Mouse (Mus musculus) limb, embryonic 11.5 days (tissue): Measurements from ENCODE around the gene Kdm4a. TPM values are rescaled to one million over a fixed set of nuclear protein-coding genes. Genes with fewer than 3 reads are reported as not detected.

ENCODE experiments used
- ATAC-seq: fragments of 200-750 bp; cut with Nextera tagmentation; 2 replicates; pipeline ENCODE4 v1.8.0; 2017; ENCODE audit warnings: low read depth; ENCODE audit not compliant: insufficient number of reproducible peaks, low FRiP score, low TSS enrichment
- DNase-seq: peaks from one replicate; pipeline ENCODE4 v3.0.0-alpha.2; 2015; ENCODE audit warnings: low spot score
- H3K27ac ChIP-seq: fragments of 300-500 bp; sonication (generic); replicated peaks from 2 replicates; pipeline ENCODE4 v1.5.1; 2014; ENCODE audit warnings: low read depth, mild to moderate bottlenecking, low read length
- H3K27me3 ChIP-seq: fragments of 300-500 bp; sonication (generic); 2 replicates; pipeline ENCODE4 v1.6.1; 2014; ENCODE audit warnings: mild to moderate bottlenecking, low read length, mixed read lengths; ENCODE audit not compliant: control insufficient read depth, insufficient read depth
- H3K36me3 ChIP-seq: fragments of 300-500 bp; sonication (generic); 2 replicates; pipeline ENCODE4 v1.6.1; 2014; ENCODE audit warnings: mild to moderate bottlenecking, low read length, moderate library complexity, mixed read lengths; ENCODE audit not compliant: control insufficient read depth, insufficient read depth
- H3K4me1 ChIP-seq: fragments of 300-500 bp; sonication (generic); 2 replicates; pipeline ENCODE4 v1.6.1; 2014; ENCODE audit warnings: low read length, mixed read lengths; ENCODE audit not compliant: control insufficient read depth, insufficient read depth
- H3K4me2 ChIP-seq: fragments of 300-500 bp; sonication (generic); 2 replicates; pipeline ENCODE4 v1.6.1; 2014; ENCODE audit warnings: low read depth, mild to moderate bottlenecking, moderate library complexity; ENCODE audit not compliant: severe bottlenecking
- H3K4me3 ChIP-seq: fragments of 300-500 bp; sonication (generic); 2 replicates; pipeline ENCODE4 v1.5.1; 2014; ENCODE audit warnings: low read depth, low read length
- H3K9ac ChIP-seq: fragments of 300-500 bp; sonication (generic); 2 replicates; pipeline ENCODE4 v1.6.1; 2014; ENCODE audit warnings: mild to moderate bottlenecking, low read length
- H3K9me3 ChIP-seq: fragments of 300-500 bp; sonication (generic); 2 replicates; pipeline ENCODE4 v1.6.1; 2016; ENCODE audit warnings: low read length; ENCODE audit not compliant: control insufficient read depth
- WGBS: fragments of 180-500 bp; shearing (Covaris S2); extraction: QIAGEN DNeasy Blood & Tissue Kit; methylation state at CpG from one replicate; pipeline ENCODE4 v1.1.7; 2014; 5-methylcytosine and 5-hydroxymethylcytosine counted together
- polyA plus RNA-seq: library from polyadenylated mRNA; unstranded; fragments of >200 nt; fragmentation: Nextera tagmentation; extraction: Ambion mirVana; gene quantifications from 2 replicates; pipeline ENCODE4 v1.2.1, GENCODE M21; 2014

Kdm4a gene
- polyA plus RNA-seq, 1 experiment from 2014 or later, result 63.9 TPM

DNA sequence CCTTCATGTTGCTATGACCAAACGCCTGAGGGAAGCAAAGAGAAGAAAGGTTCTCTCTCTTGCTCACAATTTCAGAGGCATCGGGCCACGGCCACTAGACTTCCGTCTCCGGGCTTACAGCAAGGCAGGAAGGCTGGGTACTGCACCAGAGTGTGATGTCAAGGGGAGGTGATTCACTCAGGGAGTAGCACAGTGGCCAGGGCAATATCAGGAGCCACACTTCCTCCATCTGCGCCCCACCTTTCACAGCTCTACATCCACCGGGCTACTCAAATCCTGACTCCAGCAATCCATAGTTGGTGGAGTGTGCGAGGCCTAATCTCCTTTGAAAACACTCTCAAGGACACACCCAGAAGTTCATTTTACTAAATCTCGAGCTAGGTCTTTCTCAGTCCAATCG, 62.3 kb downstream of the Kdm4a start:
- no peak overlapping the region for H3K4me3 ChIP-seq
- DNase-seq, result no peak
- H3K9ac ChIP-seq, result no peak overlapping the region
- ATAC-seq, result no peak
- H3K27ac ChIP-seq, result no peak overlapping the region
- H3K9me3 ChIP-seq, result no peaks in the 10 kb centered on the region
- WGBS, result 94% methylated on average over 10 of the region's 10 CpGs
- H3K4me1 ChIP-seq, result no peaks in the 10 kb centered on the region
- no peak overlapping the region for H3K4me2 ChIP-seq
- H3K36me3 ChIP-seq, result no peaks in the 10 kb centered on the region
- H3K27me3 ChIP-seq, result no peaks in the 10 kb centered on the region

DNA sequence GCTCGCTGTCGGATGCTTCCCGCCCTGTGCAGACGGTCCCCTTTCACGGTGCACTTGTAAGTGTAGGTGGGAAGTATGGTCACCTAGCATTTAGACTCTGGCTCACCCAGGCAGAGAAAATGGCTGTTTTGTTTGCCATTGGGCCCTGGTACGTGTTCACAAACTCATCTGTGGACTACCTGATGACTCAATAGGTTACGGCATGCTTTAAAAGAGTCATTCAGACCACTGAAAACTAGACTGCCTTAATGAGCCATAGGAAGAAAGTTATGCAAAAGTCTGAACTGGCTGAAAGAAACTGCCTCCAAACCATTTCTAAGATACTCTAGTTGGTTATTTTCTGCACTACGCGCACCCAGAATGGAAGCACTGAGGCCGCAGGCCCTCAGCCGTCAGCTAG, 63.7 kb downstream of the Kdm4a start:
- Histone ChIP-seq H3K27ac (no peak overlapping the region), H3K9ac (no peak overlapping the region), H3K4me3 (no peak overlapping the region), H3K9me3 (no peaks in the 10 kb centered on the region), H3K4me2 (no peak overlapping the region), H3K27me3 (no peaks in the 10 kb centered on the region), H3K4me1 (no peaks in the 10 kb centered on the region), H3K36me3 (no peaks in the 10 kb centered on the region)
- 91% methylated on average over 11 of the region's 11 CpGs for WGBS
- DNase-seq (no peak), ATAC-seq (no peak)

DNA sequence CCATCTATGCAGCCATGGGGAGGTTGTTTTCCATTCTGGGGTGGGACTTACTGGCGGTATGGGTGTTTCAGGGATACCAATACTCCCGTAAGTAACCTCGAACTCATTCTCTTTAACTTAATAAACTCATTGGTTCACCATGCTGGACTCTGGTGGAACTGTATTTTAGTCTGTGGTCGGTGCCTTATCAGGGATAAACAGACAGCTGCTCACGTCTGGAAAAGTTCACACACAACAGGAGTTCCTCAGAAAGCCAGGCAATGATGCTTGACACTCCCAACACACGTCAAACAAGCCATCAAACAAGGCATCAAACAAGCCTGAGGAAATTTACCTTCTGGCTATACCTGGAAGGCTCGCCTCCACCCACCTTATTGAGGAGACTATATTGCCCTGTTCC, 64.7 kb downstream of the Kdm4a start:
- Histone ChIP-seq H3K9me3 (no peaks in the 10 kb centered on the region), H3K27me3 (no peaks in the 10 kb centered on the region), H3K4me2 (no peak overlapping the region), H3K27ac (no peak overlapping the region), H3K36me3 (no peaks in the 10 kb centered on the region), H3K4me1 (no peaks in the 10 kb centered on the region), H3K4me3 (no peak overlapping the region), H3K9ac (no peak overlapping the region)
- 89% methylated on average over 7 of the region's 7 CpGs for WGBS
- no peak for ATAC-seq
- DNase-seq, result no peak

DNA sequence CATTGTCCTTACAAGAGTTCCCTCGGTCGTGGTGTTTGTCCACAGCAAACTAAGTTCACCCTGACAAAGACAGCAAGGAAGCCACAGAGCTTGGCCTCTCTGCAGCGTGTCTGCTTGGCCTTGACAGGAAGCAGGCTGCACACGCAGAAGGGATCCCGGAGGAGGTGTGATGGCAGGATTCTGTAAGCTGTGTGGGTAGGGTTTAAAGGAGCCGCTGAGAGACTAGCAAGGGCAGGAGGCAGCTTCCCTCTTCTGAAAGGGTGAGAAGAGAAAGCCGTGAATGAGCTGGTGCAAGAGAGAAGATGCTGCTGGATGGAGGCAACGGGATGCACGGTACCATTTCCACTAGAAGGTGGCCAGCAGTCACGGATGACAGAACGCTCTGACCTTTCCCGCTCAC, 67.2 kb downstream of the Kdm4a start:
- no peaks in the 10 kb centered on the region for H3K9me3 ChIP-seq
- no peaks in the 10 kb centered on the region for H3K27me3 ChIP-seq
- peaks cover 2% of the 10 kb centered on the region; the same call in 1 of the 2 replicates for H3K4me1 ChIP-seq
- no peak overlapping the region for H3K9ac ChIP-seq
- DNase-seq (no peak), ATAC-seq (no peak)
- no peaks in the 10 kb centered on the region; the same call in 1 of the 2 replicates for H3K36me3 ChIP-seq
- no peak overlapping the region for H3K27ac ChIP-seq
- WGBS, result 84% methylated on average over 12 of the region's 12 CpGs
- H3K4me3 ChIP-seq, result no peak overlapping the region
- no peak overlapping the region for H3K4me2 ChIP-seq

DNA sequence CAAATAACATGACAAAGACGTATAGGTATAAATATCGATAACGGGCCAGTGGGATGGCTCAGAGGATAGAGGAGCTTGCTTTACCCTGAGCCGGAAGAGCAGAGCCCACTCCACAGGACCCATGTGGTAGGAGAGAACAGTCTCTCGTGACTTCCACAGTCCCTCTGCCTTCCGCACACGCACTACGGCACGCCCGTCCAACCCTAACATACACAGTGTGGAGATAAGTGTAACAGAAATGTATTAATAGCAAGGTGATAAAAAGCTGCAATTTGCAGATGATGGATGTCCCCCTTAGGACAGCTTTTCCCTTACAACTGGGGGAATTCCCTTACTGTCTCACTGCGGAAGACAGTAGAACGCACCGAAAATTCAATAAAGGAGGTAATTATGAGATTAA, 70.2 kb downstream of the Kdm4a start:
- ATAC-seq (no peak), DNase-seq (no peak)
- Histone ChIP-seq H3K27ac (no peak overlapping the region), H3K4me1 (peaks cover 2% of the 10 kb centered on the region; the same call in 1 of the 2 replicates), H3K9ac (no peak overlapping the region), H3K27me3 (no peaks in the 10 kb centered on the region), H3K4me3 (no peak overlapping the region), H3K36me3 (no peaks in the 10 kb centered on the region; the same call in 1 of the 2 replicates), H3K9me3 (no peaks in the 10 kb centered on the region), H3K4me2 (no peak overlapping the region)
- WGBS, result 92% methylated on average over 13 of the region's 13 CpGs

DNA sequence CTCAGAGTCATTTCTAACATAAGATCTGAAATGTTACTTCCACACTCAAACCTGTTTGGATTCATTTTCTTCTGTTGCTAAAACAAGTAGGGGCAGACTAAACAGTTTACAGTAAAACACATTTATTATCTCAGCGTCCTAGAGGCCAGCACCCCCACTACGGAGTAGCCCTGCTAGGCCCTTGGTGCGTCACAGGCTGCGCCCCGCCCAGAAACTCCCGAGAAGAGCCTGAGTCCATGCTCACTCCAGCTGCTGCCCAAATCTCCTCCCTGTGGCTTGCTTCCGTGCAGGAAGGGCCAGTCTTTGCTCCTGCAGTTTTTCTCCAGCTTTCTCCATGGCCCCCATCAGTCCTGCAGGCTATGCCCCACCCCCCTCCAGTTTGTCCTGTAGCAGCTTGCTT, 71.1 kb downstream of the Kdm4a start:
- 72% methylated on average over 7 of the region's 7 CpGs for WGBS
- H3K27me3 ChIP-seq, result no peaks in the 10 kb centered on the region
- H3K27ac ChIP-seq, result no peak overlapping the region
- H3K4me2 ChIP-seq, result no peak overlapping the region
- no peak overlapping the region for H3K9ac ChIP-seq
- ATAC-seq (no peak), DNase-seq (no peak)
- H3K4me3 ChIP-seq, result no peak overlapping the region
- H3K4me1 ChIP-seq, result peaks cover 2% of the 10 kb centered on the region; the same call in 1 of the 2 replicates
- H3K36me3 ChIP-seq, result no peaks in the 10 kb centered on the region; the same call in 1 of the 2 replicates
- H3K9me3 ChIP-seq, result no peaks in the 10 kb centered on the region

DNA sequence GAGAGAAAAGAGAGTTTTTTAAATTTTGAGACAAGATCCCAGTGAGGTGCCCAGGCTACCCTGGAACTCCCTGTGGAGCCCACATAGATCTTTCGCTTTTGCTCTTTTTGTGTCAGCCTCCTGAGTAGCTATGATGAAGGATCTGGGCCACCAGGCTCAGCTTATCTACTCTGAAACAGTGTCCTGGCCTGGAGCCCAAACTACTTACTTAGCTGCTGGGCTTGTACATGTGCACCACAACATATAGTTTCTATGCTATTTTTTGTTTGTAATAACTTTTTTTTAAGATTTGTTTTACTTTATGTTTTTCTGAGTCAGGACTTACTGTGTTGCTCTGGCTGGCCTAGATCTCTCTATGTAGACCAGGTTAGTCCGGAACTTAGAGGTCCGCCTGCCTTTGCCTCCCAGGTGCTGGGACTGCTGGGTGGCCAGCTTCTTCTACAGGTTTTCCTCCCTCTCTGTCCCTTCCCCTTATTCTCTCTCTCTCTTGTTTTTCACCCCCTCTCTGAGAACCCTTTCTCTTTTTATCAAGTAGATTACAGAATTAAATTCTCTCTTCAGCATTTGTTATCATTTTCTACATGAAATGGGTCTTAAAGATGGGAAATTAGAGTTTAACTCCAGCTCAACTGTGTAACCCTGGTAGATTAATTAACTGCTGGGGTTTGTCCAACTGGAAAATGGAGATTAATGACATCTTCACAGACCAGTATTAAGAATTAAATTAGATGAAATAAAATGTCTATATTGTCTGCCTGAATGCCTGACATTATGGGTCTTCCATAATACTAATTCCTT, 74.4 kb downstream of the Kdm4a start:
- no peak for ATAC-seq
- H3K4me3 ChIP-seq, result no peak overlapping the region
- no peaks in the 10 kb centered on the region; the same call in none of the 2 replicates for H3K36me3 ChIP-seq
- H3K27me3 ChIP-seq, result no peaks in the 10 kb centered on the region
- H3K9ac ChIP-seq, result no peak overlapping the region
- H3K4me1 ChIP-seq, result peaks cover 2% of the 10 kb centered on the region; the same call in 1 of the 2 replicates
- WGBS, result 89% methylated on average over 3 of the region's 3 CpGs
- H3K9me3 ChIP-seq, result no peaks in the 10 kb centered on the region
- H3K27ac ChIP-seq, result no peak overlapping the region
- no peak for DNase-seq
- no peak overlapping the region for H3K4me2 ChIP-seq

DNA sequence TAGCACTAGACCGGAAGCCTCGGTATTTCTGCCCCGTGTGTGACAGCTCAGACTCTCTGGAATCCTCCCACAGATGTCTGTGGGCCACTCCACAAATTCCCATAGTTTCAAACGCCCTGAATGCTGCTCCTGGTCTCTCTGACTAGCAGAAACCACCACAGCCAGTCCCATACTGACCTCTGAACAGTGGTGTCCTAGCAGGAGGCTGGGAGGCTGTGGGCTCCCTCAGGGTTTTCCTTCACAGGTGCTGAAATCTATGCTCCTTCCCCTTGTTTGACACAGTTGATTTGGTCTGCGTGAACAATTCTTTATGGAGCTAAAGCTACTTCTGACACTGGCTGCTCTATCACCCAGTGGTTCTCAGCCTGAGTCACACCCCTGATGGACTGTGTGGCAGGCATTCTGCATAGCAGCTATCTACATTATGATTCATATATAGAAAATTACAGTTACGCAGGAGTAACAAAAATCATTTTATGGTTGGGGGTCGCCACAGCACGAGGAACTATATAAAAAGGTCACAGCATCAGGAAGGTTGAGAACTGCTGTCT, 76.5 kb downstream of the Kdm4a start:
- H3K4me1 ChIP-seq, result no peaks in the 10 kb centered on the region
- 88% methylated on average over 8 of the region's 8 CpGs for WGBS
- H3K9me3 ChIP-seq, result no peaks in the 10 kb centered on the region
- no peak for DNase-seq
- H3K9ac ChIP-seq, result no peak overlapping the region
- no peak overlapping the region for H3K27ac ChIP-seq
- H3K4me3 ChIP-seq, result no peak overlapping the region
- ATAC-seq, result no peak
- H3K27me3 ChIP-seq, result no peaks in the 10 kb centered on the region
- no peaks in the 10 kb centered on the region; the same call in none of the 2 replicates for H3K36me3 ChIP-seq
- H3K4me2 ChIP-seq, result no peak overlapping the region
